Mouse (Mus musculus): Measurements from ENCODE around the gene Cpeb2. TPM values are rescaled to one million over a fixed set of nuclear protein-coding genes. Genes with fewer than 3 reads are reported as not detected.

The Cpeb2 gene
- 21.2 and 22.5 TPM in 2 replicates for polyA plus RNA-seq (2012; rRNA removed)

DNA sequence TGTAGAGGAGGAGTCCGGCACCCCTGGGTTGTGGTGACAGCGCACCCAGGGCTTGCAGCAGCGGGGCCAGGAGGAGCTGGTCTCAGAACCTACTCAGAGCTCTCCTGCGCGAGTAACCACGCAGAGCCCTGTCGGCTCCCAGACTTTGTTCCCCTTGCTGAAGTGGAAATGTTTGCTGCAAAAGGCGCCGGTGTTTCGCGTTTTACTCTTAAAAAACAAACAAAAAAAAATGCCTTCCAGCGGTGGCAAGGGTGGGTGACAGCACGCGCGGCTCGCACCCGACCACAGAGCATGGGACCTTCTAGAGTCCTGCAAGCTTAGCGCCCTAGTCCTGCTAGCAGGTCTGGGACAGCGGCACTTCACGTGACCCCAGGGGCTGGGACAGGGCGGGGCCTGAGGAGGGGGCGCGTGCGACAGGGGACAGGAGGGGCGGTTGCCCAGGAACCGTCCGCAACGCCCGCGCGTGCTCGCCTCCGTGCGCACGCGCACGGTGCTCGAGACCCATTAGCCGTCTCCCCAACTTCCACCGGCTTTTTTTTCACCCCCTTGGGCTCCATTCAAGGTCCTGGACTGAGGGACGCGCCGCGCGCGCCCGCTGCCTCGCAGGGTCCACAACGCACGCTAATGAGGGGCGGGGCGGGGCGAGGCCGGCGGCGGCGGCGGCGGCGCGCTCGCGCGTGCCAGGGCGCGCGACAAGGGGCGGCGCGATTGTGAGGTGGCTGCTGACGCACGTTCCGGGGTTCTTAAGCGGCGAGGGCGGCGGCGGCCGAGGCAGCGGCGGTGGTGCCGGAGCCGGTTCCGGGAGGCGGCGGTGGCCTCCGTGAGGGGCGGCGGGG, at the start of gene Cpeb2:
Gene Cpeb2, plus strand, starts transcription at position 691 of the 836 bp plus-strand sequence.
- DNase-seq (ENCODE audit: low spot score) = peak; percentile 96

DNA sequence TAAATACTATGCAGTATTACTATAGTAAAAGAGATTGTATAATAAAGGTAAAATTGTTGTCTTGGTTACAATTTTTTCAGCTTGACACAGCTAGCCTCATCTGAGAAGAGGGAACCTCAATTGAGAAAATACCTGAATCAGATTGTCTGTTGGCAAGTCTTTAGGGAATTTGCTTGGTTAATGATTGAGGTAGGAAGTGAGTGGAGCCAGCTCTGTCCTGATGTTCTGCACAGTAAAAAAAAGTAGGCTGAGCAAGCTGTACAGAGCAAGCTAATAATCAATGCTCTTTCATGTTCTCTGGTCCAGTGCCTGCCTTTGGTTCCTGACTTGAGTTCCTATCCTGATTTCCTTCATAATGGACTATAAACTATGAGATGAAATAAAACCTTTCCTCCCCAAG, 49.4 kb upstream of the Cpeb2 start:
- DNase-seq (ENCODE audit: low spot score) = no peak

DNA sequence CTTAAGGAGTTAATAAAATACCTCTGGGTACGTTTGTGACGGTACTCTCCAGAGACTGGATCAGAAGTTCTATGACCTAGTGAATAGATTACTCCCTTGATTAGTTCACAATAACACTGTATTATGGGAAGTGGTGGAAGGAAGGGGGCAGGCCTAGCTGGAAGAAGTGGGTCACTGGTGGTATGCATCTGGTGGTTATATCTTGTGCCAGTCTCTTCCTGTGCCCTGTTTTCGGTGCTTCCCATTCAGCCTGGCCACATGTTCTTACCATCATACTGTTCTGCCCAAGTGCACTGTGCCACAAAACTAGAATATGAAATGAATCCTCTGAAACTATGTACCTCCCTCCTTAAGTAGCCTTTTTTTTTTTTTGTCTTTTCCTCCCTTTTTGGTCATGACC, 48.1 kb upstream of the Cpeb2 start:
- DNase-seq (ENCODE audit: low spot score) = no peak

DNA sequence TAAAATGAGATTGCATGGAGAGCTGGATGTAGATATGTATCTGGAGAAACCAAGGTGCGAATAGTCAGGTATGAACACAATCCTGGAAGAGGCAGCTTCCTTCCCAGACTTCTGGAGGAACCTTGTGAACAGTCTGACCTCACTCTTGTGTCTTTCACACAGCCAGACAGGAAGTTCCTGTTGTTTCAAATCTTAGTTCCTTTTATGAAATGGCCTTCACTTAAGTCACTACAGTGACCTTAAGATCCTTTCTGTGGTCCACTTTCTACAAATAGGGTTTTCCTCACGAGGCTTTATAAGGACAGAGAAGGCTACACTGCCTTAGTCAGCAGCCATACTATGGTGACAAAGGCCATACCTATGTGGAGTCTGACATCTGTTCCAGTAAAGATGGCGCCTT, 47.5 kb upstream of the Cpeb2 start:
- no peak for DNase-seq (ENCODE audit: low spot score)

DNA sequence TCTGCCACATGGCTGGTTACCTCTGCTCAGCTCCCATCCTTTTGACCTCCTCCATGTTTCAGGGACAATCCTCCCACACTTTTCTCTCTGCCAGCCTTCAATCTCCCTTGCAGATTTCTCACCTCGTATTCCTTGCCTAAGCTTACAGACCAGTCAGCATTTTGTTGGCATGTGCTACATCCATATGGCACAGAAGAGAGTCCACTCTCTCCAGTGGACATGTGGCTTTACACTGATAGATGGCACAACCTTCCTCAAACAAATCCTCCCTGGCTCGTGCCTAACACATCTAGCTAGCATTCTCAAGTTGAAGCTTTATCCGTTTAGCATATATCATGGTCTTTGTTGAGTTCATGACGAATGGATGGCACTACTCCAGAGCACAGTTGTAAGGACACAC, 32.3 kb upstream of the Cpeb2 start:
- no peak for DNase-seq (ENCODE audit: low spot score)

DNA sequence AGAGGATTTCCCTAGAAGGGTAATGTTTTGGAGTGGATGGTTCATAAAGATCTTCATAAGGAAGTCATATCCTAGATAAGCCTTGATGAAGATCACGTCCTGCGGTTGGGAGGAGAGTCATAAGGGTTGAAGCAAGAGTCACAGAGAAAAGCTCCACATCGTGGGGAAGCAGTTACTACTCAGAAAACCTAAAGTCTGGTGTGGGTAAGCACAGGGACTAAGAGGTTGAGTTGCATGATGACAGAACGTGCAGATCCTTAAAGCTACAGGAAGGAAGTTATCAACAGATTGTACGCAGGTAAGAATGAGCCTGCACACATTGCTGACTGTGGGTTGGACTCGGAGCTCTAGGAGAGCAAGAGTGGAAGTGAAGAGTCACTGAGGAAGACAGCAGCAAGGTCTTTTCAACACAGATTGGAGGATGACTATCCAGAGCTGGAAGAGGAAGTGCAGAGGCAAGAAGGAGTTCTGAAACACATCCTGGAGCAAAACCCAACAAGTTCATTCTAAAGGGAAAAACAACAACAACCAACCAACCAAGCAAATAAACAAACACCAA, 26.4 kb upstream of the Cpeb2 start:
- DNase-seq (ENCODE audit: low spot score) = no peak

DNA sequence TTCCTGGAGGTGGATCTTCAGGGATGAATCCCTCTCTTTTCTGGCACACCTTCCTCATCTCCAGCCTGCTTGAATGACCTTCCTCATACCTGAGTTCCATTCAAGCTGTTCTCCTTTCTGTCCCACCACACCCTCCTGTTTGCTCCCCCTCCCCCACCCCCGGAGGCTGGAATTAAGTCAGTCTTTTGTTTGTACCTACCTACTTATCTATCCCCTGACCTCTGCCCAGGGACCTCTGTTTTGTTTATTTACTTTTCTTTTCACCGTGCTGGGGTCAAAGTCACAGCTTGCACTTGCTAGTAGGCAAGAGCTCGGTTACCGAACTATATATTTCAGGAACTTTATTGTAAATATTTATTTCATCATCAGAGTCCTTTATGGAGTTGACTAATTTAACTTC, 15.5 kb upstream of the Cpeb2 start:
- DNase-seq (ENCODE audit: low spot score) = no peak

DNA sequence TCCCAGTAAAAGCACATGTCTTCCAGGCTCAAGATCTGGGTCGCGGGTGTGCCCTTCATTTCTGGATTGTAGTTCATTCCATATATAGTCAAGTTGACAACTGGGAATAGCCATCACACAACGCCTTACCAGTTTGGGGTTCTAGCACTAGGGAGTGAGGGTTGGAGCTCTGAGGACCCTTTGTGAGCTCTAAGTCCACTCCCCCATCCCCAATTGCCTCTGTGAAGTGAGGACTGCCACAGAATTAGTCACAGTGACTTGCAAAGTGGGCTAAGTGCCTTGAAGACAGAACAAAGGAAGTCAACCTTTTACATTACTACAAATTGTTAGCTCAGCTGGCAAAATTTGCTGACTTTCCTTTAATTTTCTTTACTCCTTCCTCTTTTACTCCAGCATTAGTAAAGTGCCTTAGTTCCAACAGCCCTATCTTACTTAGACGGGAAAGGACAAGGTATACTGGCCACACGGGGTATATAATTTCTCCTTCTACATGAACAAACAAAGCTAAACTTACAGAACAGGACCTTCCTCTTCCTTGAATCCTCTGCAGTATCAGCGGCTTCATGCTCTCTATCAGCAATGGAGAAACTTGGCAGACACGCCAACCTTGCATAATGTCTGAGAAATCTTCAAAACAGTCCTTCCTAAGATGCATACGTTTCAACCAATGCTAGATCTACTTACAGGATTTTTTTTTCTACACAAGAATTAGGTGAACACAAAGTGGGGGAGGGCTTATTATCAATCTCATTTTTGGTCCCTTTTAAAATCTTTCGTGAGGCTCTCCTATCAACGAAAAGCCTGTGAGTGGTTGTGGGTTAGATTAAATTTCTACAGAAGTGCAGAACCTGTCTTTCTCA, 14.8 kb upstream of the Cpeb2 start:
- DNase-seq (ENCODE audit: low spot score) = no peak

DNA sequence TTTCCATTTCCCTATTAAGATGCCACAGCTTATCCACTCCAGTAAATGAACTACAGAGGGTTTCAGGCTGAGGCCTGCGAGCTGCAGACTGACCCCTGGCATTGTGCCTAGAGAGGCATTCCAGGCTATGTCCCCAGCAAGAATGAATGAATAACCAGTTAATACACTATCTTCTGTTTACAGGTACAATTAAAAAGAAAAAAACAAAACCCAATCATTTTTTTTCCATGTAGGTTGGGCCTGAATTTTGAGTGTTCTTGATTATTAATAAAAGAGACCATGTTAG, 14.2 kb upstream of the Cpeb2 start:
- no peak for DNase-seq (ENCODE audit: low spot score)

DNA sequence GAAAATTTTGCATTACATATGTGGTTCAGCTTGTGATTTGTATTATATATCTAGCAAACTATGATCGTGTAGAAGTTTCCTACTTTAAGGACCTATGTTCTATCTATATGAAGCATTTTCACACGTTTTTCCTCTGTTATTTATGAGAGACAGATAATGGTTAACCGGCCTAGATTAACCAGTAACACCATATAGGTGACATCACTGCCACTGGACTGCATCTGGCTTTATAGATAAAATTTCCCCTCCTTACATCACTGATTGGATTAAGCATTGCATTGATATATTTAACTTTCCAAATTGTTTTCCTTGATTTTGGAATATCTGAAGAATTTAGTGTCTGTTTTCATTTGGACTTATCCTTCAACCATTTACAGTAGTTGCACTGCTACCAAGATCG, 9.6 kb upstream of the Cpeb2 start:
- DNase-seq (ENCODE audit: low spot score) = no peak

DNA sequence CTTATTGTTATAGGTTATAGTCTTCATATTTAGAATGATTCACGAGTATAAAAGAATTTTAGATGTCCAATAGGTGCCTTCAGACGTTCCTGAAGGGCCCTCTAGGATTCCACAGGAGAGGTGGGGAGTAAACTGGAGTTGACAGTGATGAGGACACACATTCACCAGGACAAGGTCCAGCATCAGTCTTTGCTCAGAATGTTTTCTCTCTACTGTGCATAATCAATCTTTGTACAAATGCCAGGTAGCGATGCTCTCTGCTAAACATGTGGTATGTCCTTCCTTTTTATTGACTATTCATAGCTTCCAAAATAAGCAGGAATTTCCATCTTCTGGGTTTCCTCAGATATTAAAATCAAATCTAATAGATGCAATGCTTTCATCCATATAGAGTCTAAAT, 8.7 kb upstream of the Cpeb2 start:
- no peak for DNase-seq (ENCODE audit: low spot score)

DNA sequence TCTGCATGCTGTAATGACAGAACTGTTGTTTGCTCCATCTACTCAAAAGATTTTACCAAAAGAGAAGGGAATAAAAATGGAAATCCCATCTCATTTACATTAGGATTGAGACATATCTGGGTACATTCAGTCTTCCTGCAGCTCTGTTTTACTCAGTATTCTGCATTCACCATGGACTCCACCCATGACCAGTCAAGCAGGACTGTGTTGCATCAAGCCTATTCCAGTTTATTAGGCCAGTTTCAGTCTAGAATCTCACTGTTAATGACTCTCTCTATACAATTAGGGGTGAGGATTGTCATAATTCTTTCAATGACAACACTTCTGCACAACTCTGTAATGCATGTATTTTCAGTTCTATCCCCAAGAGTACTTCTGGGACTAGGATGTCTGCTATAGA, 6.8 kb upstream of the Cpeb2 start:
- DNase-seq (ENCODE audit: low spot score) = no peak

DNA sequence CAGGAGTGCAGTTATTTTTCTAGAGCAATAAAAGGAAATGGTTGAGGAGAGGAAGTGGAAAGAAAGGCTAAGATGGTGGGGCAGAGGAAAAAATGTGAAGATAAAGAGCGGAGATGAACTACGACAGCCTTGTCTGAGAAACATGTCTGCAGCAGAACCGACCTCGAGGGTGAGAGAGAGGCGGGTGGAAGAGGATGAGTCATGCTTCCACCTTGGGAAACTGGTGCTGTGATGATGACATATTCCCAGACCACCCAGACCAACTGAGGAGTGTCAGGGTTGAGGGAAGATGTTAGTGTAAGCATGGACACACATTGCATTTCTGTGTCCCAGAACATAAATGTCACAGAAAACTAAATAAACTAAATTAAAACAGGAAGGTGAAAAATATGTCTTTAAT, 5.4 kb upstream of the Cpeb2 start:
- DNase-seq (ENCODE audit: low spot score) = no peak

DNA sequence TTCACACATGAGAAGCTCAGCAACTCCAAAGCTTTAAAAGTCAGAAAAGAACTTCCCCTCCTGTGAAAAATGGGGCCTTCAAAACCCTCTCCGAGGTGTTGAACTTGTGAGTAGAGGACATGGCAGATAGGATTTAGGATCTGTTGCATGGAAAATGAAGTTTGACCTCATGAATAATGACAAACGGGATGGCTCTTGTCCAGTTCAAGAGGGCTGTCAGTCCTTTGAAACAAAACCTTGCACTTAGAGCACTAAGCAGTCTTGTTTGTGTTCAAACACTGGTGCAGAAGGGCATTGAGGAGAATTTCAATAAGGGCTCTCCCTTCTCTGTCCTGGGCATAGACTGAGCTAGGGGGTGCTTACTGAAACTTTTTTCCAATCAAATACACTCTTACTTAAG, 1.9 kb upstream of the Cpeb2 start:
- no peak for DNase-seq (ENCODE audit: low spot score)

DNA sequence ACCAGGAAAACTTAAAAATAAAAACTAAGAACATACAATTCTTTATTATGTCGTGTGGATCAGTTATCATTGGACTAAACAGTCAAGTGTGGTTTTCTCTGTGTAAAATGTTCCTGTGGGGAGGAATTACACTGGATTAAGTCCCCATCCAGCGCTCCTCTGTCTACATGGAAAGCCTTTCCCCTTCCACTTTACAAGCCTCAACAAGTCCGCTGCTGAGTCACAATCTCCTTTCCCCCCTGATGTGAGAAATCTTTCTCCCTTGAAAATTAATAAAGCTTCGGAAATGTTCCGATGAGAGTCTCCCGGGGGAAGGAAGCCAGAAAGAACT, 856 bp upstream of the Cpeb2 start:
- DNase-seq (ENCODE audit: low spot score) = no peak

DNA sequence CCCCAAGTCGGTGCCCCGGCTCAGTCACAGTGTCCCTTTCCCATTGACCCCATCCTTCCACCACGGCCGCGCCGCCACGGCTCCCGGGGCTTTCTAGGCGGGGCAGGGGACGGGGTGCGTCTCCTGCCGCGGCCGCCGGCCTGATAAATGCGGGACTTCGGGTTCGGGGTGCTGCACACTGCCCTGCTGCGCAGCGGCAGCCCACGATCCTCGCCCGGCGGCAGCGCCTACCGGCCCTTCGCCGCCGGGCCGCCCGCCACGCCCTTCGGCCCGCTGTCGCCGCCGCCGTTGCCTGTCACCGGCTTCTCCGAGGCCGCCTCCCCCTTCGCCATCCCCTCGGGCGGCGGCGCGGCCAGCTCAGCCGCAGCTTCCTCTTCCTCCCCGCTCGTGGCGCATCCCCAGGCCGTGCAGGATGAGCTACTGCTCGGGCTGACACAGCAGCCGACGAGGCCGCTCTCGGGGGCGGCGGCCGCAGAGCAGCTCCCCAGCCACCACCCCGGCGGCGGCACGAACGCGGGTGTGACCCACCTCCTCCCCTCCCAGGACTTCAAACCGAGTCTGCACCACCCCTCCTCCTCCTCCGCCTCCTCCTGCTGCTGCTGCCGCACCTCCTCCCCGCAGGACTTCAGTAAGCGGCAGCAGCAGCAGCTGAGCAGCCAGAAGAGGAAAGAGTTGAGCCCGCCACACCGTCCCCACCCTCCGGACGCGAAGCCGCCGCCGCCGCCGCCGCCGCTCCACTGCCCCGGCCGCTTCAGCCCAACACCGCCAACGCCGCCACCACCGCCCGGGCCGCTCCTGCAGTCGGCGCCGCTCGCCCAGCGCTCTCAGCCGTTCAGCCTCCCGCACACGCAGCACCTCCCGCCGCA, 579 bp downstream of the Cpeb2 start:
- peak; percentile 92 for DNase-seq (ENCODE audit: low spot score)

DNA sequence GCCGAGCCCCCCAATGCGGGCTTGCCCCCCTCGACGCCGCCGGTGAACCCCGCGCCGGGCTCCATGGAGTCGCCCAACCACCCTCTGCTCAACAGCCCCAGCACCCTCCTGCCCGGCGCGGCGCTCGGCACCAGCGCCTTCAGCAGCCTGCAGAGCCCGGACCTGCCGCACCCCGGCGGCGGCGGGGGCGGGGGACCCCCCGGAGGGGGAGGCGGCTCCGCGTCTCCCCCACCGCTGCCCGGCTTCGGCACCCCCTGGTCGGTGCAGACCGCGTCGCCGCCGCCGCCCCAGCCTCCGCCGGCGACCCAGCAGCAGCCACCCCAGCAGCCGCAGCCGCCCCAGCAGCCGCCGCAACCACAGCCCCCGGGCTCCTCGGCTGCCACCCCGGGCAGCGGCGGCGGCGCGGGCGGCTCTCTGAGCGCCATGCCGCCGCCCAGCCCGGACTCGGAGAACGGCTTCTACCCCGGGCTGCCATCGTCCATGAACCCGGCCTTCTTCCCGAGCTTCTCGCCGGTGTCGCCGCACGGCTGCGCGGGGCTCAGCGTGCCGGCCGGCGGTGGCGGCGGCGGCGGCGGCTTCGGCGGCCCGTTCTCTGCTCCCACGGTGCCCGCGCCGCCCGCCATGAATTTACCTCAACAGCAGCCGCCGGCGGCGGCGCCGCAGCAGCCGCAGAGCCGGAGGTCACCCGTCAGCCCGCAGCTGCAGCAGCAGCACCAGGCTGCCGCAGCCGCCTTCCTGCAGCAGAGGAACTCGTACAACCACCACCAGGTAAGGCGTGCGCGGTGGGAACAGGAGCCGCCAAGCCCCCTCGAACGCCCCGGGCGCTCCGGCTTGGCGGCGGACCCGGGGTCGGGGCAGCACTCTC, 1.6 kb downstream of the Cpeb2 start:
- DNase-seq (ENCODE audit: low spot score) = peak; percentile 57

DNA sequence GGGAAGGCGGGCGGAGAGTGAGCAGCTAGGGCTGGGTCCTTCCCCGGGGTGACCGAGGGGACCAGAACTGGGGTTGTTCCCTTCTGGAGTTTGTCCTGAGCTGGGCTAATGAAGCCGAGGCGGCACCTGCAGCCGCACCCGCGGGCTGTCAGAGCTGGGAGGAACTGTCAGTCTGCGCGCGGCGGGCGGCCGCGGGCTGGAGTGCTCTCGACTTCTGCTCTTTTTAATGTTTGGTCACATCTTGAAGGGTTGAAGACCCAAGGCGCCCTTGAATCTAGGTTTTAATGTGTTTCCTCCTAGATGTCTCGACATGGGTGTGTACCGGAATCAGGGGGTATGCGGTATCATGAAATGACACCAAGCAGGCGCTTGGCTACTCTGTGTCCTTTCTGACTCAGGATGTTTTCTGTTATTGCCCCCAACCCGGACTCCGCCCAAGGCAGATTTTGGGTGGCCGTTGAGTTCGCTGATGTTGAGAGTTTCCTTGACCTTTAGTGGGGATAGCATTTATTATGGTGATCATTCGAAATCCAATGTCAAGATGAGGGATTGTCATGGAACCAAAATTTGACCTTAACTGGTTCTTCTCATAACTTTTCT, 2.3 kb downstream of the Cpeb2 start:
- DNase-seq (ENCODE audit: low spot score) = peak; percentile 55

DNA sequence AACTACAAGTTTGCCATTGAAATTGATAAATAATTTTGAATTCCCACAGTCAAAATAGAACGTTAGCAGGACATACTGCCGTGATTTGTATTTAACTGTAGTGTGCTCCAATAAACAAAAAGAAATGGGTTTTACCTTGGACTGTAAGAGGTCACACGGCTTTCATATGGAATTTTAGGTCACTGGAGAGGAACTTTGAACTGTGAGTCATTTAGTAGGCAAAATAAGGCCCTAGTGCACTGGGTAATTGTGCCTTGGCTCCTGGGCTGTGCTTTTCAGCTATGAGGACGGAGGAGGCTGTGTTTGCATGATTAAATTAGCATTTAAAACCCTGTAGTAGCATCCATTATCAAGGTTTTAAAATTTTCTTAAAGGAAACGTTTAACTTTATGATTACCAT, 3.0 kb downstream of the Cpeb2 start:
- no peak for DNase-seq (ENCODE audit: low spot score)

DNA sequence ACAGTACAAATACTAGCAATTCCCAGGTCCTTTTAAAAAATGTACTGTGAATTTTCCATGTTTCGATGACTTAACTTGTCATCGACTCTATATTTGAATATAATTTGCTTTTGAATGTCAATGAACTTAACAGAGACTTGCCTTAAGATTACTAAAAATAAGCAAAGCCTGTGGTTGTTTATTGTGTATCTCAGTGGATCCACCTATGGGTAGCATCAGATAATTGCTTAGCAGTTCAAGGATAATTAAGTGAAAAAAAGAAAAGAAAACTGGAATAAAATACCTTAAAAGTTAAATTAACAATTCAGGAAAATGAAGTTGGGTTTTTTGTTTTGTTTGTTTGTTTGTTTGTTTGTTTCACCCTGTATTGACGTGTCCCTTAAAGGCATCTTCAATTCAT, 3.5 kb downstream of the Cpeb2 start:
- DNase-seq (ENCODE audit: low spot score) = no peak

DNA sequence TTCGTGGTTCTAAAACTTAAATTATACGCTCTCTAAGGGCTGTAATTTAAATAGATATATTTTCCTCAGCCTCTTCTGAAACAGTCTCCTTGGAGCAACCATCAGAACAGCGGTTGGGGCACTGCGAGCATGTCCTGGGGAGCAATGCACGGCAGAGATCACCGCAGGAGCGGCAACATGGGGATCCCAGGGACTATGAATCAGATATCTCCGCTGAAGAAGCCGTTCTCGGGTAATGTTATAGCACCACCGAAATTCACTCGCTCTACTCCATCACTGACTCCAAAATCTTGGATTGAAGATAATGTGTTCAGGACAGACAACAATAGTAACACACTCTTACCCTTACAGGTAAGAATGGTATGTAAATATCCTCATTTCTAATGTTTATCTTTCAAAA, 4.3 kb downstream of the Cpeb2 start:
- DNase-seq (ENCODE audit: low spot score) = no peak
